Mouse (Mus musculus): ENCODE results near the gene Scnn1a. TPM values are rescaled to one million over a fixed set of nuclear protein-coding genes. Genes with fewer than 3 reads are reported as not detected.

Gene Scnn1a
- polyA plus RNA-seq, 1 experiment from 2014 or later = 0.93 TPM

DNA sequence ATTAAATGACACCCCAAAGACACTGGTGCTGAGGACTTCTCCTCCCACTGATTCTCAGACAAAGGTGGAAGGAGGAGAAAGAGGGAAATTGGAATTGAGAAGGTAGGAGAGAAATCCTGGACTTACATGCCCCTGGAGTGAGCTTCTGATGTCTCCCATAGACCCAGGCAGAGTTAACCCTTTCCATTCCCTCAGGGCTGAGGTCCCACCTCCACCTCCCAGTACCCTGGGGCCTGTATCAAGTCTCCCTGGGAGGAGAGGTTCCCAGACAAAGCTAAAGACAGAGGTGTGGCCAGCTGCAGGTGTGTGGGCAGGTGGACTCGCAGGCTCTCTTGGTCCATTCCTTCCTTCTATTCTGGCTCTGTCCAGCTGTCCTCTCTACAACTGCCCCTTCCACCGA, 61.6 kb downstream of the Scnn1a start:
- Histone ChIP-seq H3K4me3 (ENCODE audit: low read depth, low read length) (no peak overlapping the region), H3K9ac (ENCODE audit: low read depth, low read length) (no peak overlapping the region), H3K4me2 (no peak overlapping the region), H3K27me3 (ENCODE audit: control insufficient read depth, insufficient read depth, low read length) (peaks cover 66% of the 10 kb centered on the region), H3K9me3 (replicated peaks; ENCODE audit: control insufficient read depth, low read length) (no peaks in the 10 kb centered on the region), H3K4me1 (ENCODE audit: control insufficient read depth, insufficient read depth, low read length) (peaks cover 24% of the 10 kb centered on the region), H3K36me3 (ENCODE audit: control insufficient read depth, insufficient read depth, low read length) (no peaks in the 10 kb centered on the region), H3K27ac (ENCODE audit: low read depth, low read length) (no peak overlapping the region)
- ATAC-seq (replicated peaks; ENCODE audit: insufficient number of reproducible peaks, low FRiP score, low TSS enrichment) = no peak
- WGBS (ENCODE audit: insufficient replicate concordance) = 59% methylated on average over 2 of the region's 2 CpGs

- no peaks in the 10 kb centered on the region for H3K9me3 ChIP-seq (replicated peaks; ENCODE audit: control insufficient read depth, low read length)
- no peaks in the 10 kb centered on the region for H3K36me3 ChIP-seq (ENCODE audit: control insufficient read depth, insufficient read depth, low read length)
- 64% methylated on average over 11 of the region's 11 CpGs for WGBS (ENCODE audit: insufficient replicate concordance)
- ATAC-seq (replicated peaks; ENCODE audit: insufficient number of reproducible peaks, low FRiP score, low TSS enrichment) = no peak
- no peak overlapping the region for H3K4me3 ChIP-seq (ENCODE audit: low read depth, low read length)
- no peak overlapping the region for H3K4me2 ChIP-seq
- peaks cover 33% of the 10 kb centered on the region for H3K27me3 ChIP-seq (ENCODE audit: control insufficient read depth, insufficient read depth, low read length)
- no peak overlapping the region for H3K9ac ChIP-seq (ENCODE audit: low read depth, low read length)
- H3K27ac ChIP-seq (ENCODE audit: low read depth, low read length) = no peak overlapping the region
- peaks cover 4% of the 10 kb centered on the region for H3K4me1 ChIP-seq (ENCODE audit: control insufficient read depth, insufficient read depth, low read length)
Measured at GRCm38 (mm10) chr6:125385066-125385974, 64.9 kb downstream of the Scnn1a start.

- Histone ChIP-seq H3K4me3 (ENCODE audit: low read depth, low read length) (no peak overlapping the region), H3K4me1 (ENCODE audit: control insufficient read depth, insufficient read depth, low read length) (no peaks in the 10 kb centered on the region), H3K4me2 (no peak overlapping the region), H3K9me3 (replicated peaks; ENCODE audit: control insufficient read depth, low read length) (no peaks in the 10 kb centered on the region), H3K9ac (ENCODE audit: low read depth, low read length) (no peak overlapping the region), H3K36me3 (ENCODE audit: control insufficient read depth, insufficient read depth, low read length) (no peaks in the 10 kb centered on the region), H3K27ac (ENCODE audit: low read depth, low read length) (no peak overlapping the region), H3K27me3 (ENCODE audit: control insufficient read depth, insufficient read depth, low read length) (peaks cover 25% of the 10 kb centered on the region)
- ATAC-seq (replicated peaks; ENCODE audit: insufficient number of reproducible peaks, low FRiP score, low TSS enrichment) = no peak
- 63% methylated on average over 6 of the region's 6 CpGs for WGBS (ENCODE audit: insufficient replicate concordance)
Measured at GRCm38 (mm10) chr6:125386080-125386479, 65.6 kb downstream of the Scnn1a start.

GRCm38 (mm10) chr6:125389853-125390252, 69.4 kb downstream of the Scnn1a start:
- ATAC-seq (replicated peaks; ENCODE audit: insufficient number of reproducible peaks, low FRiP score, low TSS enrichment) = no peak
- Histone ChIP-seq H3K9ac (ENCODE audit: low read depth, low read length) (no peak overlapping the region), H3K4me2 (no peak overlapping the region), H3K4me3 (ENCODE audit: low read depth, low read length) (no peak overlapping the region), H3K27me3 (ENCODE audit: control insufficient read depth, insufficient read depth, low read length) (no peaks in the 10 kb centered on the region), H3K36me3 (ENCODE audit: control insufficient read depth, insufficient read depth, low read length) (no peaks in the 10 kb centered on the region), H3K4me1 (ENCODE audit: control insufficient read depth, insufficient read depth, low read length) (no peaks in the 10 kb centered on the region), H3K9me3 (replicated peaks; ENCODE audit: control insufficient read depth, low read length) (no peaks in the 10 kb centered on the region), H3K27ac (ENCODE audit: low read depth, low read length) (no peak overlapping the region)
- WGBS (ENCODE audit: insufficient replicate concordance) = 86% methylated on average over 5 of the region's 5 CpGs

Other genes starting within 250 kb of the Scnn1a start
- 64.4 and 67.8 TPM in 2 replicates for gene Chd4, start 224.7 kb upstream of the Scnn1a start, polyA plus RNA-seq (2014; fragmentation: Nextera tagmentation; extraction: Ambion mirVana)
- gene Nop2, start 188.8 kb upstream of the Scnn1a start, polyA plus RNA-seq (2014; fragmentation: Nextera tagmentation; extraction: Ambion mirVana) = 50.7 and 52.9 TPM in 2 replicates
- gene Iffo1, start 175.4 kb upstream of the Scnn1a start, polyA plus RNA-seq (2014; fragmentation: Nextera tagmentation; extraction: Ambion mirVana) = 6.7 and 11.0 TPM in 2 replicates
- 4,443 and 4,472 TPM in 2 replicates for gene Gapdh, start 154.2 kb upstream of the Scnn1a start, polyA plus RNA-seq (2014; fragmentation: Nextera tagmentation; extraction: Ambion mirVana)
- gene Ncapd2, start 129.0 kb upstream of the Scnn1a start, polyA plus RNA-seq (2014; fragmentation: Nextera tagmentation; extraction: Ambion mirVana) = 82.3 and 84.0 TPM in 2 replicates
- gene Mrpl51, start 128.9 kb upstream of the Scnn1a start, polyA plus RNA-seq (2014; fragmentation: Nextera tagmentation; extraction: Ambion mirVana) = 226 and 234 TPM in 2 replicates
- 1.6 and 2.2 TPM in 2 replicates for gene Vamp1, start 105.1 kb upstream of the Scnn1a start, polyA plus RNA-seq (2014; fragmentation: Nextera tagmentation; extraction: Ambion mirVana)
- gene Tapbpl, start 88.8 kb upstream of the Scnn1a start, polyA plus RNA-seq (2014; fragmentation: Nextera tagmentation; extraction: Ambion mirVana) = 2.0 and 2.2 TPM in 2 replicates
- gene Cd27, start 83.6 kb upstream of the Scnn1a start, polyA plus RNA-seq (2014; fragmentation: Nextera tagmentation; extraction: Ambion mirVana) = 1.2 and 1.4 TPM in 2 replicates
- gene Tuba3a, start 34.6 kb upstream of the Scnn1a start, polyA plus RNA-seq (2014; fragmentation: Nextera tagmentation; extraction: Ambion mirVana) = 0.10 TPM in 1 of 2 replicates, not detected in the other
- 35.0 and 40.7 TPM in 2 replicates for gene Ltbr, start 6.8 kb upstream of the Scnn1a start, polyA plus RNA-seq (2014; fragmentation: Nextera tagmentation; extraction: Ambion mirVana)
- 33.3 and 37.0 TPM in 2 replicates for gene Tnfrsf1a, start 28.7 kb downstream of the Scnn1a start, polyA plus RNA-seq (2014; fragmentation: Nextera tagmentation; extraction: Ambion mirVana)
- gene Plekhg6, start 60.1 kb downstream of the Scnn1a start, polyA plus RNA-seq (2014; fragmentation: Nextera tagmentation; extraction: Ambion mirVana) = not detected in 2 replicates
- 70.9 and 80.8 TPM in 2 replicates for gene Cd9, start 174.1 kb downstream of the Scnn1a start, polyA plus RNA-seq (2014; fragmentation: Nextera tagmentation; extraction: Ambion mirVana)
- 31.2 and 32.2 TPM in 2 replicates for gene Vwf, start 226.1 kb downstream of the Scnn1a start, polyA plus RNA-seq (2014; fragmentation: Nextera tagmentation; extraction: Ambion mirVana)